Mouse (Mus musculus): Measurements from ENCODE around the gene Adk. TPM values are rescaled to one million over a fixed set of nuclear protein-coding genes. Genes with fewer than 3 reads are reported as not detected.
A peak's percentile ranks its signal among the peaks of the same experiment; 100 is the strongest.

Adk gene
- total RNA-seq, 4 experiments from 2014 or later = 66.5 to 80.7 (median 73.0) TPM

DNA sequence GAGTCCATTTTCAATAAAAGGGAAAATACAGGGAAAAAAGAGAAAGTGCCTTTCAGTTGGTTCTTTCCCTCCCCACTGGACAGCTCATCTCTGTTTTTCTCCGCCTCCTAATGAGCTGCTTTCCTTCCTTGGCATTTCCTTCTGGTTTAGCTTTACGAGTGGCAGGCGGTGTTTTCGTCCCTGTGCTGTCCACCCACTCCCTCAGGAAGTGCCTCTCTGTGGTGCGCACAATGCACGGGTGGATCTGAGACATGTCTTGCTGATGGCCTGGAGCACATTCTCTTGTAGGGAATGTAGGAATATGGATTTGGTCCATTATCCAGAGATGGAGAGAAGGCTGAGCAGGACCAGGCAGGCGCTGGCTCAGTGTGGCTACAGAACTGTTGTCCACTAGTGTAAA, 47.0 kb downstream of the Adk start:
- DNase-seq (ENCODE audit: low spot score in 2 of 2) = peak; percentile 33 to 45

DNA sequence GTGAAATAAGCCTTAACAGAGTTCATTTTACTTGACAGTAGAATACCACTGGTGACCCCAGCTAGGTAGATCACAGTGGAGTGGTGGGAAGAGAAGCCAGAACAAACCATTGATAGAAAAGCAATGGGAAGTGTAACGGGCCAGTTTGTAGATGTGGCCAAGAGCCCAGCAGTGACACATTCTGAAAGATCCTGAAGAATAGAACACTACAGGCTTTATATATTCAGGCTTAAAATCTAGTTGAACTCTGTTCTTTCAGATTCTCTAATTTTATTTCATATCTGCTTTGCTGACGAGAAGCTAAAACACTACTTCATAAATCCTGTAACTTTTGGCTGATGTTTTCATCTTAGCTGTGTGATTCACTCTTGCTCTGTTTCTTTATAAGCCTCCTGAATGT, 48.5 kb downstream of the Adk start:
- no peak for DNase-seq (ENCODE audit: low spot score in 2 of 2)

DNA sequence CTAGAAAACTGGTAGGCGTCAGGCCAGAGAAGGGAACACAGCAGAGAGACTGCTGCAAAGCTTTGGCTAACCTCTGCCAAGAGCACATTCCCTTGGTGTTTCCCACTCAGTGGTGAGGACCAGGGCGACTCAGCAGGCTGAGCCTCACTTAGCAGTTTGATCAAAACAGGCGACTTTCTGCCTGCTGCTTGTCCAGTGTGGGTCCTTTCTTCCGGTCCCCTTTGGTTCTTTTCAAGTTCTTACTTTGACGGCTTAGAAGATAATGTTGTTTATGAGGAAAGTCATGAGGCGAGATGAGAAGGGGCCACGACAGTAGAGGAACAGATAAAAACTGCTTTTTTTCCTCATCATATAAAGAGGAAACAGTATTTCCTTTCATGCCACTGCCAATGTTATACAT, 49.2 kb downstream of the Adk start:
- no peak for DNase-seq (ENCODE audit: low spot score in 2 of 2)

DNA sequence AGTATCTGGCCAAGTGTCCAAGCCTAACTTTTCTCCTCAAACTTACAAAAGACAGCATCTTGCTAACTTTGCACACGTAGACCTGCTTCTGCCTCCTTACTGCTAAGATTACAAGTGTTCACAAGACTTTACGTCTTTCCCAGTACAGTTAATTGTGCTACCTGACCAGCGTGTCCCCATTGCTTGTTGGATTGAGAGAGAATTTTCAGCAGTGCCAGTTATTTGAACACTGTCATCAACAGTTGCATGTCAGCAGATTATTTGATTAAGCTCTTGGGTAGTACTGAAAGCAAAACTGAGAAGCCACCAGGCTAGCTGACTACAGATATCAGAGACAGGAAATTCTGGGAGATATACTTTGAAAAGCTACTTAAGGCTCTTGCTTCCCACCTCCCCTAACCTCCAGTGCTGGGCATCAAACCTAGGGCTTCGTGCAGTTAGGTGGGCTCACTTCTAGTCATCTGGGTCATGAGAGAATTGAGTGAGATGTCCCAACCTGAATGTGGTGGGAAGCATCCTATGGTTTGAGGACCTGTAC, 50.4 kb downstream of the Adk start:
- DNase-seq (ENCODE audit: low spot score in 2 of 2) = no peak

DNA sequence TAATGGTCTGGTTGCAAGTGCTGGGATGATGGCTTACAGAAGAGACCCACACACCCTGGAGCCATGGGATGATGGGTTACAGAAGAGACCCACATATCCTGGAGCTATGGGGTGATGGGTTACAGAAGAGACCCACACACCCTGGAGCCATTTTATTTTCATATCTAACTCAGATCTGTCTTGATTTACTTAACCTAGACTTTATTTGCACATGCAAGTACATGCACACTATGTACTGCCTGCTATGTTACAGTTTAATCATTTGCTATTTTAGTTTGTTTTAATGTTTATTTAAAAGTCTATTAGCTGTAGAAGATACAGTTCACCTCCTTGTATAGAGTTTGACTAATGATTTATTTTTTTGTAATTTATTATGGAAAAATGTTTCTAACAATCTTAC, 52.7 kb downstream of the Adk start:
- no peak for DNase-seq (ENCODE audit: low spot score in 2 of 2)

DNA sequence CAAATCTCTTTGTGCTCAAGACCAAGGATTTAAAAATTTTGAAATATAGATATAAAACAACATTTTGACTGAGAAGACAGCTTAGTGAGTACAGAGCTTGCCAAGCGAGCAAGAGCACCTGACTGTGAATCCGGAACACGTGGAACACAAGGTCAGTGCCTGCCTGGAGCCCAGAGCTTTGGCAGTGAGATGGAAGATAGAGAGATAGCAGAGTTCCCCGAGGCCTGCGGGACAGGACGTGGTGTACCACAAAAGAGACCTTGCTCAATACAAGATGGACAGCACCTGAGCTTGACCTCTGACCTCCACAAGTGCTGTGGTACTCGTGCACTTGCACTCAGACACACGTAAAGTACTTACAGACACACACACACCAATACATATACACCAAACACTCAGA, 54.2 kb downstream of the Adk start:
- no peak for DNase-seq (ENCODE audit: low spot score in 2 of 2)

DNA sequence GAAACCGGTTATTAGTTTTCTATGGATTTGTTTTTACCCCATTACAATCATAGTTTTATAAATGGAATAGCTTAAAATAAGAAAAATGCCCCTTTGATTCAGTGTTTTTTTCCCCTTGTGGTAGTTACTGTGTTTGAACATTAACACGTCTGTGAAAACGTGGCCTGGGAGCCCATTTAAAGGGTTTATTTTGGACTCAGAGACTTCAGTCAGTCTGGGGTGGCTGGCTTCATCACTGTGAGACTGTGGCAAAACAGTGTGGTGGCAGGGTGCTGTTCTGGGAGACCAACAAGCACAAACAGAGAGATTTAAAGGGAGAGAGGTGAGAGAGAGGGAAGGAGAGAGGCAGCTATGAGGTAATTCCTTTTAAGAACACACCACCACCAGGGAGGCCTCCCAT, 55.2 kb downstream of the Adk start:
- DNase-seq (ENCODE audit: low spot score in 2 of 2) = no peak

- DNase-seq (ENCODE audit: low spot score in 2 of 2) = no peak
Measured at GRCm38 (mm10) chr14:21110492-21110891, 58.1 kb downstream of the Adk start.

DNA sequence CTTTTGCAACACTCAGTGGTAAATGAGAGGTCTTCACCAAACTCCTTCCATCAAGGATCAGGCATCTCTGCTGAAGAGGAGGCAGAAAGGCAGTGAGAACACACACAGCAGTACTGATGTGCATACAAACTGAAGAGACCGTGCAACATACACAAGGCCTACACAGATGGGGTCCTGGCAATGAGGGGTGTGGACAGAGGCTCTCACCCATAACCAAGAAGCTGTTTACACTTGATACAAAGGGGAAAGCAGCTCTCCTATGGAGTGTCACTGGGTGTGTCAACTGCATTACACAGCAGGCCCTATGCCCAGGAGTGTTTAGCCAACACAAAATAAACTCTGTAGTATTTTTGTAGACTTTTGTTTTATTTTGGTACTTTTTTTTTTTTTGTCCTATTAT, 59.1 kb downstream of the Adk start:
- no peak for DNase-seq (ENCODE audit: low spot score in 2 of 2)

GRCm38 (mm10) chr14:21112174-21112573, 59.8 kb downstream of the Adk start:
- no peak for DNase-seq (ENCODE audit: low spot score in 2 of 2)

- no peak for DNase-seq (ENCODE audit: low spot score in 2 of 2)
Measured at GRCm38 (mm10) chr14:21112742-21113141, 60.4 kb downstream of the Adk start.

GRCm38 (mm10) chr14:21114339-21114738, 62.0 kb downstream of the Adk start:
- no peak for DNase-seq (ENCODE audit: low spot score in 2 of 2)

DNA sequence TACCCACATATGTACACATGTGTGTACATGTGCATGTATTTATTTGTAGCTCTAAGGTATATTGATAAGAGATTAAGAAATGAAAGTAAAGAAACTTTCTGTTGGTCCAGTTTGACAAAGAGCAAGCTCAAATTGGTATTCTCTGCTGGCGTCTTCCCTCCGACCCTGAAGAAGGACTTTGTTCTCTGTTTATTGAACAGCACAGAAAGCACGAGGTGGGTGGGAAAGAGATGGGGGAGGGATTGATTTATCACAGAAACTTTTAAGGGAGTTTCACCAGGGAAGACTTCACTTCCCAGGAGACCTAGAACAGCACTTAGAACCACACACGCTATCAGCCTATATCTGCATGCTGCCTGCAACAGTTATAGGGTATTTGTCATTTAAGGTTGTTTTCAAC, 62.9 kb downstream of the Adk start:
- DNase-seq (ENCODE audit: low spot score in 2 of 2) = no peak

GRCm38 (mm10) chr14:21115888-21116460, 63.6 kb downstream of the Adk start:
- no peak for DNase-seq (ENCODE audit: low spot score in 2 of 2)

- no peak for DNase-seq (ENCODE audit: low spot score in 2 of 2)
Measured at GRCm38 (mm10) chr14:21118095-21118494, 65.7 kb downstream of the Adk start.

DNA sequence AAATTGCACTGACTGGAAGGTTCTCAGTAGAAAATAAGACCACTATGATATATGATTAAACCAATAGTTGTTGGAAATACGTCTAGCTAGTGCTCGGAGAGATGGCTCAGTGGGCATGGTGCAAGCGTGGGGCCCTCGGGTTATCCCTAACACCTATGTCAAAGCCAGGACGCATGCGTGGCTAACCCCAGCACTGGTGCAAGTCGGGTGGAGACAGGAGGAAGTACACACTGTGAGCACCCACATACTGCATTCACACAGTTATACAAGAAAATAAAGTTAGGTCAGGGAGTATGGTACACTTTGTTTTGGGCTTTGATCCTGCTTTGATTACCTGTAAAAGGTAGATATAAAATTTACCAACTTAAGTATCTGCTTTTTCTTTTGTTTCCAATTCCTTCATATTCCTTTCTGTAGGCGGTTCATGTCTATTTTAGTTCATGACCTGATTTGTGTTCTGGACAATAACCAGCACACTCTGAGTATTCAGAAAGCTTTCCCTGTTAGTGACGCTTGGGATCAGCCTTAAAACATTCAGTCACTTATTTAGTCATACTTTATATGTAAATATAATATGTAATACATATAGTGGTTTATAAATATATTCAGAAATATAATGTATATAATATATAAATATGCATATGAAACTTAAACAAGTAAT, 67.4 kb downstream of the Adk start:
- no peak for DNase-seq (ENCODE audit: low spot score in 2 of 2)

DNA sequence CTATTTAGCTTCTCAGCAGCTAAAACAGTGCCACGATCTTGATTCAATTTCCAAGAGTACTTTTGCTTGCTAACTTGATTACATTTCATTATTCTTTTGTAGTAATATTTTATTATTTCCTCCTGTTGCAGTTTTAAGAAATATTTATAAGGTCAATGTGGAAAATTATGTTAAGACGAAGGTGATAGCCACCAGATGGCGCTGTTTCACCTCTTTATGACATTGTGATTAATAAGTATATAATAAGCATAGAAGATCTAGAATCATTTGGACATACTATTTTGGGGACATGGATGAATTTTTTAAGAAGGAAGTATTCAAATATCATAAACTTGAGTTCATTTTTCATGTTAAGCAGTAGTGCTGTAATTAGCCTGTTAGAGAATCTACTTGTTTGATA, 68.1 kb downstream of the Adk start:
- peak in 1 of 2 experiments; percentile 66 for DNase-seq (ENCODE audit: low spot score in 2 of 2)

- no peak for DNase-seq (ENCODE audit: low spot score in 2 of 2)
Measured at GRCm38 (mm10) chr14:21127215-21127614, 74.8 kb downstream of the Adk start.

DNA sequence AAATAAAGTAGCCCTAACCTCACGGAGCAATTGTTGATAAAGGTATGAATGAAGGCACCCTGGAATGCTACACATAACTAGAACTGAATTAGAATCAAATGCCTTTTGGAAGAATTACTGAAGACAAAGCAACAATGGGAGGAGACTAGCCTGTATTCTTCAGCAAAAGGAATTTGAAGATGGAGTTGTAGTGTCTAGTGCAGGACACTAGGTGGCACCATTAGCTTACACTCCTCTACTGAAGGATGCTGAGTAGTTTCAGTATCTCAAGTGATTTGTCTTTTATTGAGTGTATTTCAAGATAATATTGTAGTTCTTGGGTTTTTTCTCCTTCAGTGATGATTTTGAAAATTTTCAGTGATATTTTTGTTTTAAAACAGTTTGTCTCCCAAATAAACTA, 84.5 kb downstream of the Adk start:
- peak; percentile 50 to 74 for DNase-seq (ENCODE audit: low spot score in 2 of 2)

DNA sequence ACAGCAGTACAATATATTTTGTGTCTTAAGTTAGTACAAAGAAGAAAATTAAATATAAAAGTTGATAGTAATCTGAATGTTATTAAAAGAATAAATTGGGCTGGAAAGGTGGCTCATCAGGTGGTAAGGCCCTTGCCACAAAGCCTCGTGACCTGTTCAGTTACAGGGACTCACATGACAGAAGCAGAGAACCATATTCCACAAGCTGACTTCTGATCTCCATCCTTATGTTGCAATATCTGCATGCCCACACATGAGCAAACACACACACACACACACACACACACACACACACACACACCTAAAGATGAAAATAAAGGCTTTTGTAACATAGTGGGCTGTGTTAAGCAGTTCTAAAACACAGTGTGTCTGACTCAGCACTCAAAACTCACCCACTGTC, 90.2 kb downstream of the Adk start:
- DNase-seq (ENCODE audit: low spot score in 2 of 2) = no peak

GRCm38 (mm10) chr14:21143406-21144115, 91.2 kb downstream of the Adk start:
- DNase-seq (ENCODE audit: low spot score in 2 of 2) = no peak

DNA sequence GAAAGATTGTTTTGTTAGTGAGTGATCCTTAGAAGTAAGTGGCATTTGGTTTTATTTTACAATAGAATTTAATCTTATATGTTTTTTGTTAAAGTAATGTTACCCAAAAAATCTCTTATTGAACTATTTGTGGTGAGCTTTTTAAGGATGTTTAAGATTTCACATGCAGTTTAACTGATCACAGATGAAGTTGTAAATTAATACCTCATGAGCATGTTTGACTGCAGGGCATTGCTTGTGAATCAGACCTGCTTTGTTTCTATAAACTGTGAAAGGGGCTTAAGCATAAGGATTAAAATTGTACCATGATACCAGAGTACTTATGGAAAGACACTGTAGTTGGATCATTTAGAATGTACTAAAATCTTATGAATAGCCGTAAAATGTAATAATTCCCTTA, 94.8 kb downstream of the Adk start:
- no peak for DNase-seq (ENCODE audit: low spot score in 2 of 2)

- DNase-seq (ENCODE audit: low spot score in 2 of 2) = no peak
Measured at GRCm38 (mm10) chr14:21150301-21150700, 97.9 kb downstream of the Adk start.

Measured in layer of hippocampus, adult 8-10 months (tissue).